Mouse (Mus musculus): Measurements from ENCODE around the gene Gm10190. TPM values are rescaled to one million over a fixed set of nuclear protein-coding genes. Genes with fewer than 3 reads are reported as not detected.
"Not testable (repeated sequence)": the region's sequence is repeated elsewhere in the genome, so short reads cannot be mapped to it uniquely, and the experiment has no call there.

The Gm10190 gene
- polyA plus RNA-seq (2012; rRNA removed) = not detected in 2 replicates

- DNase-seq (ENCODE audit: extremely low spot score in 1 of 2, low spot score in 1 of 2) = peak; percentile 68 to 88
Observed at GRCm38 (mm10) chr17:80372989-80373725, at the start of gene Gm10190. TSS of gene Gm10190 (minus strand) at chr17:80373541.

GRCm38 (mm10) chr17:80420998-80421397 lies 47.7 kb upstream of the Gm10190 start:
- DNase-seq (ENCODE audit: extremely low spot score in 1 of 2, low spot score in 1 of 2) = no peak

- DNase-seq (ENCODE audit: extremely low spot score in 1 of 2, low spot score in 1 of 2) = no peak
Observed at GRCm38 (mm10) chr17:80418572-80419210, 45.4 kb upstream of the Gm10190 start.

- no peak for DNase-seq (ENCODE audit: extremely low spot score in 1 of 2, low spot score in 1 of 2)
Observed at GRCm38 (mm10) chr17:80411182-80411581, 37.8 kb upstream of the Gm10190 start.

GRCm38 (mm10) chr17:80398243-80398642 lies 24.9 kb upstream of the Gm10190 start:
- DNase-seq (ENCODE audit: extremely low spot score in 1 of 2, low spot score in 1 of 2) = no peak

- peak in 1 of 2 experiments; percentile 45 for DNase-seq (ENCODE audit: extremely low spot score in 1 of 2, low spot score in 1 of 2)
Observed at GRCm38 (mm10) chr17:80391423-80392403, 18.4 kb upstream of the Gm10190 start.

- no peak for DNase-seq (ENCODE audit: extremely low spot score in 1 of 2, low spot score in 1 of 2)
Observed at GRCm38 (mm10) chr17:80390024-80390423, 16.7 kb upstream of the Gm10190 start.

GRCm38 (mm10) chr17:80385671-80386070 lies 12.3 kb upstream of the Gm10190 start:
- DNase-seq (ENCODE audit: extremely low spot score in 1 of 2, low spot score in 1 of 2) = no peak

GRCm38 (mm10) chr17:80378386-80378785 lies 5.0 kb upstream of the Gm10190 start:
- not testable (repeated sequence) for DNase-seq (ENCODE audit: extremely low spot score in 1 of 2, low spot score in 1 of 2)

GRCm38 (mm10) chr17:80373726-80374096 lies 370 bp upstream of the Gm10190 start:
- no peak for DNase-seq (ENCODE audit: extremely low spot score in 1 of 2, low spot score in 1 of 2)

- DNase-seq (ENCODE audit: extremely low spot score in 1 of 2, low spot score in 1 of 2) = no peak
Observed at GRCm38 (mm10) chr17:80368606-80369005, 4.7 kb downstream of the Gm10190 start.

GRCm38 (mm10) chr17:80367276-80367675 lies 6.1 kb downstream of the Gm10190 start:
- peak in 1 of 2 experiments; percentile 37 for DNase-seq (ENCODE audit: extremely low spot score in 1 of 2, low spot score in 1 of 2)

- no peak for DNase-seq (ENCODE audit: extremely low spot score in 1 of 2, low spot score in 1 of 2)
Observed at GRCm38 (mm10) chr17:80360245-80360644, 13.1 kb downstream of the Gm10190 start.

GRCm38 (mm10) chr17:80347234-80347633 lies 26.1 kb downstream of the Gm10190 start:
- no peak for DNase-seq (ENCODE audit: extremely low spot score in 1 of 2, low spot score in 1 of 2)

GRCm38 (mm10) chr17:80346591-80347125 lies 26.7 kb downstream of the Gm10190 start:
- DNase-seq (ENCODE audit: extremely low spot score in 1 of 2, low spot score in 1 of 2) = no peak

- DNase-seq (ENCODE audit: extremely low spot score in 1 of 2, low spot score in 1 of 2) = no peak
Observed at GRCm38 (mm10) chr17:80345277-80345676, 28.1 kb downstream of the Gm10190 start.

- peak in 1 of 2 experiments; percentile 18 for DNase-seq (ENCODE audit: extremely low spot score in 1 of 2, low spot score in 1 of 2)
Observed at GRCm38 (mm10) chr17:80332386-80332785, 41.0 kb downstream of the Gm10190 start.

- DNase-seq (ENCODE audit: extremely low spot score in 1 of 2, low spot score in 1 of 2) = no peak
Observed at GRCm38 (mm10) chr17:80326431-80326830, 46.9 kb downstream of the Gm10190 start.

GRCm38 (mm10) chr17:80325456-80325855 lies 47.9 kb downstream of the Gm10190 start:
- no peak for DNase-seq (ENCODE audit: extremely low spot score in 1 of 2, low spot score in 1 of 2)

GRCm38 (mm10) chr17:80324521-80324920 lies 48.8 kb downstream of the Gm10190 start:
- no peak for DNase-seq (ENCODE audit: extremely low spot score in 1 of 2, low spot score in 1 of 2)

- no peak for DNase-seq (ENCODE audit: extremely low spot score in 1 of 2, low spot score in 1 of 2)
Observed at GRCm38 (mm10) chr17:80323658-80324057, 49.7 kb downstream of the Gm10190 start.

Measured in frontal cortex, adult 2 months (tissue).